ENCODE assay signal across 8 mouse cellular contexts in the genomic region with DNA sequence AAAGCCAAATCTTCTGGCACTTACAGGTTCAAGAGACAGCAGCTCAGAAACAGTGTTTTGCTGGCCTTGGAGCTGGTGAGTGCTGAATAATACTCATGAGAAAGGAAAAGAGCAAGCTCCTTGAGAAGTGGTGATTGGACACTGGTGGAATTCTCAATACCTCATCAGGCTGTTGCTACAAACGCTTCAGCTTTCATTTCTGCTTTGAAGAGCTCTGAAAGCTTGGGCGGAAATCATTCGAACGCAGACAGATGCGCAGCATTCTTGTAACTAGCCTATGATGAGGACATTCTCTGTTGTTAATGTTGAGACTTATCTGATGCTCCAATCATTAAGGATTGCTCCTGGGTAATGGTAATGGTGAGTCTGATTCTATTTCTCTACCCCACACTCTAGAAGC. TPM values are rescaled to one million over a fixed set of nuclear protein-coding genes. Genes with fewer than 3 reads are reported as not detected.
DNase-seq lines count a peak whose midpoint lies in the region; ATAC-seq and TF ChIP-seq lines count a peak whose summit lies in the region.

A gene (plus strand): TSS at position 231 of the 400 bp plus-strand sequence.

- DNase-seq in cerebellum, adult 2 months: peak in 1 of 2 experiments; percentile 14
- no peak for DNase-seq in cerebellum, adult 18-20 months
- no peak for DNase-seq in embryonic facial prominence, embryonic 11.5 days (ENCODE audit: low spot score)
- no peak for DNase-seq in left cerebral cortex, postnatal 10 days (ENCODE audit: extremely low spot score in 1 of 2, low spot score in 2 of 2)
- DNase-seq in midbrain, postnatal 0 days (ENCODE audit: low spot score): no peak
- DNase-seq in ovary, postnatal 36 days (ENCODE audit: low spot score): no peak

- intact Hi-C loops in left cerebral cortex, postnatal 10 days (cut with DNase I): loop anchor here (10.0 kb wide), 1 partner anchor 53 kb away; no protein-coding TSS in a partner anchor

- no peaks in the 10 kb centered on the region for H3K9me3 ChIP-seq in E14TG2a.4 (ENCODE audit: low read length)
- no peaks in the 10 kb centered on the region for H3K9me3 ChIP-seq in embryonic facial prominence, embryonic 11.5 days (replicated peaks; ENCODE audit: control insufficient read depth, low read length)
- no peaks in the 10 kb centered on the region for H3K9me3 ChIP-seq in heart, embryonic 12.5 days (replicated peaks)
- no peaks in the 10 kb centered on the region for H3K9me3 ChIP-seq in midbrain, postnatal 0 days (ENCODE audit: low read length)

- peaks cover 9% of the 10 kb centered on the region for H3K36me3 ChIP-seq in E14TG2a.4 (ENCODE audit: insufficient read depth, low read length)
- no peaks in the 10 kb centered on the region for H3K36me3 ChIP-seq in embryonic facial prominence, embryonic 11.5 days (replicated peaks; ENCODE audit: control insufficient read depth, insufficient read depth, low read depth, low read length)
- H3K36me3 ChIP-seq in heart, embryonic 12.5 days: no peaks in the 10 kb centered on the region
- no peaks in the 10 kb centered on the region for H3K36me3 ChIP-seq in midbrain, postnatal 0 days (ENCODE audit: insufficient read depth, low read length)

- peak within 1 kb of the TSS; percentile 59 for H3K27ac ChIP-seq in cerebellum, adult 2 months (ENCODE audit: insufficient read depth, low read length)
- peak within 1 kb of the TSS; percentile 90 for H3K27ac ChIP-seq in embryonic facial prominence, embryonic 11.5 days (replicated peaks; ENCODE audit: low read depth, low read length)
- peak within 1 kb of the TSS; percentile 99 for H3K27ac ChIP-seq in heart, embryonic 12.5 days (ENCODE audit: poor library complexity, severe bottlenecking)
- H3K27ac ChIP-seq in midbrain, postnatal 0 days (ENCODE audit: low read depth, low read length): peak within 1 kb of the TSS; percentile 82

- no peaks in the 10 kb centered on the region; the same call in 1 of the 2 replicates for H3K4me1 ChIP-seq in cerebellum, adult 2 months (ENCODE audit: control insufficient read depth, insufficient read depth, low read length)
- H3K4me1 ChIP-seq in E14TG2a.4 (replicated peaks; ENCODE audit: low read depth, low read length): peaks cover 54% of the 10 kb centered on the region
- no peaks in the 10 kb centered on the region for H3K4me1 ChIP-seq in embryonic facial prominence, embryonic 11.5 days (ENCODE audit: control insufficient read depth, insufficient read depth, low read length)
- peaks cover 21% of the 10 kb centered on the region for H3K4me1 ChIP-seq in heart, embryonic 12.5 days (replicated peaks)
- 0 out of 2 replicates have a peak, but pooled peaks cover 3% of the 10 kb centered on the region for H3K4me1 ChIP-seq in midbrain, postnatal 0 days (ENCODE audit: insufficient read depth, low read length)

- TF ChIP-seq CTCF in cerebellum, adult 2 months (IDR thresholded peaks at IDR 0.05; ENCODE audit: borderline replicate concordance, insufficient read depth, low read depth, low read length): no peak
- no peak for TF ChIP-seq CTCF in E14TG2a.4 (conservative IDR thresholded peaks at IDR 0.05; ENCODE audit: low read length)
- no peak for TF ChIP-seq CTCF in midbrain, postnatal 0 days (IDR thresholded peaks at IDR 0.05)

- no peak for ATAC-seq in embryonic facial prominence, embryonic 11.5 days (replicated peaks; ENCODE audit: insufficient number of reproducible peaks, low FRiP score, low TSS enrichment, low read depth)
- no peak for ATAC-seq in heart, embryonic 12.5 days (ENCODE audit: insufficient number of reproducible peaks, low FRiP score)
- no peak for ATAC-seq in midbrain, postnatal 0 days (ENCODE audit: low FRiP score)

- H3K4me2 ChIP-seq in embryonic facial prominence, embryonic 11.5 days (ENCODE audit: low read depth, low read length): peak within 1 kb of the TSS; percentile 43
- H3K4me2 ChIP-seq in heart, embryonic 12.5 days: peak within 1 kb of the TSS; percentile 85
- H3K4me2 ChIP-seq in midbrain, postnatal 0 days (ENCODE audit: low read depth, low read length, poor library complexity, severe bottlenecking): peak within 1 kb of the TSS; percentile 79

- H3K4me3 ChIP-seq in cerebellum, adult 2 months (replicated peaks; ENCODE audit: insufficient read depth, low read depth, low read length): peak within 1 kb of the TSS; percentile 81
- peak within 1 kb of the TSS; percentile 95 for H3K4me3 ChIP-seq in E14TG2a.4 (replicated peaks; ENCODE audit: low read length)
- H3K4me3 ChIP-seq in embryonic facial prominence, embryonic 11.5 days (ENCODE audit: low read depth, low read length): peak within 1 kb of the TSS; percentile 97
- H3K4me3 ChIP-seq in heart, embryonic 12.5 days: peak within 1 kb of the TSS; percentile 99
- H3K4me3 ChIP-seq in midbrain, postnatal 0 days (ENCODE audit: low read depth, low read length): peak within 1 kb of the TSS; percentile 98

- H3K27me3 ChIP-seq in cerebellum, adult 2 months (ENCODE audit: control insufficient read depth, insufficient read depth, low read length): no peaks in the 10 kb centered on the region
- H3K27me3 ChIP-seq in E14TG2a.4 (ENCODE audit: insufficient read depth, low read length): no peaks in the 10 kb centered on the region
- H3K27me3 ChIP-seq in embryonic facial prominence, embryonic 11.5 days (ENCODE audit: control insufficient read depth, insufficient read depth, low read length): no peaks in the 10 kb centered on the region
- no peaks in the 10 kb centered on the region for H3K27me3 ChIP-seq in heart, embryonic 12.5 days (replicated peaks)
- no peaks in the 10 kb centered on the region for H3K27me3 ChIP-seq in midbrain, postnatal 0 days (ENCODE audit: insufficient read depth, low read length)

- WGBS in cerebellum, adult 2 months: 42% methylated on average over 5 of the region's 5 CpGs
- WGBS in embryonic facial prominence, embryonic 11.5 days: 46% methylated on average over 5 of the region's 5 CpGs
- WGBS in heart, embryonic 12.5 days: 55% methylated on average over 5 of the region's 5 CpGs
- WGBS in midbrain, postnatal 0 days: 53% methylated on average over 5 of the region's 5 CpGs

- TF ChIP-seq POLR2A in cerebellum, adult 2 months (IDR thresholded peaks at IDR 0.05; ENCODE audit: borderline replicate concordance, insufficient read depth, low read length): no peak

- peak within 1 kb of the TSS; percentile 97 for H3K9ac ChIP-seq in embryonic facial prominence, embryonic 11.5 days (replicated peaks; ENCODE audit: low read length)
- H3K9ac ChIP-seq in heart, embryonic 12.5 days: peak within 1 kb of the TSS; percentile 99
- peak within 1 kb of the TSS; percentile 92 for H3K9ac ChIP-seq in midbrain, postnatal 0 days (replicated peaks; ENCODE audit: low read length, poor library complexity, severe bottlenecking)

RNA-seq across cellular contexts. Expression of the gene that starts here (rescaled TPM):
- polyA plus RNA-seq in cerebellum, adult 2 months (2012; rRNA removed): 60.7 and 62.0 TPM in 2 replicates
- 70.8 and 86.6 TPM in 2 replicates for polyA plus RNA-seq in embryonic facial prominence, embryonic 11.5 days (2014; fragmentation: Nextera tagmentation; extraction: Ambion mirVana)
- polyA plus RNA-seq in heart, embryonic 12.5 days (2016; fragmentation: Nextera tagmentation; extraction: Ambion mirVana): 93.5 and 102 TPM in 2 replicates
- 10 to 100 TPM; 92.6 to 93.4 TPM for total RNA-seq in left cerebral cortex, postnatal 10 days (2021)
- 31.1 and 50.6 TPM in 2 replicates for total RNA-seq in midbrain, postnatal 0 days (2014; rRNA removed)
- polyA plus RNA-seq in midbrain, postnatal 0 days (2015; fragmentation: Nextera tagmentation; extraction: Ambion mirVana): 55.1 and 69.0 TPM in 2 replicates
